Mouse (Mus musculus) bone marrow macrophage, adult 2 months (primary cell): Measurements from ENCODE around the gene Plekhn1.

Experiments
- CTCF ChIP-seq: IDR thresholded peaks from 2 replicates; pipeline ENCODE4 v1.5.1; 2012; ENCODE audit warnings: low read depth, mild to moderate bottlenecking, low read length, moderate library complexity
- POLR2A ChIP-seq: IDR thresholded peaks from 2 replicates; pipeline ENCODE4 v1.6.1; 2012; ENCODE audit warnings: mild to moderate bottlenecking, low read depth, low read length, borderline replicate concordance

DNA sequence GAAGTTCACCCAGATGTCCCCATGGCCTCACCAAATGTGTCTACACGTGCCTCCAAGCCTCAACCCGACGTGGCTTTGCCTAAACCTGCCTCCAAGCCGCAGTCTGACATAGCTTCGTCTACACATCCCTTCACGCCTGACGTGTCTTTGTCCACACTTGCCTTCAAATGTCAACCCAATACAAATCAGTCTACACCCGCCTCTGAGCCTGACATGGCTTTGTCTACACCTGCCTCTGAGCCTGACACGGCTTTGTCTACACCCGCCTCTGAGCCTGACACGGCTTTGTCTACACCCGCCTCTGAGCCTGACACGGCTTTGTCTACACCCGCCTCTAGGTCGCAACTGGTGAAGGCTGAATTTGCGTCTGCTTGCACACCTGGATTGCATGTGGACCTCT lies 16.8 kb downstream of the Plekhn1 start:
- no peak for TF ChIP-seq CTCF
- no peak for TF ChIP-seq POLR2A
